Mouse (Mus musculus) liver (tissue): ENCODE data around the gene Capzb.

Experiments
- DNase-seq: peaks from one replicate; pipeline ENCODE4 v3.0.0-alpha.2; 2020; ENCODE audit warnings: mixed read lengths

Capzb gene

GRCm38 (mm10) chr4:139270168-139270567 is 77.5 kb downstream of the Capzb start:
- no peak for DNase-seq

- DNase-seq: no peak
Measured at GRCm38 (mm10) chr4:139271562-139271961, 78.9 kb downstream of the Capzb start.

- no peak for DNase-seq
Measured at GRCm38 (mm10) chr4:139272951-139273680, 80.4 kb downstream of the Capzb start.

GRCm38 (mm10) chr4:139274573-139274972 is 81.9 kb downstream of the Capzb start:
- DNase-seq: no peak

- DNase-seq: no peak
Measured at GRCm38 (mm10) chr4:139276411-139276810, 83.7 kb downstream of the Capzb start.

- no peak for DNase-seq
Measured at GRCm38 (mm10) chr4:139280530-139280929, 87.8 kb downstream of the Capzb start.

GRCm38 (mm10) chr4:139281791-139282345 is 89.2 kb downstream of the Capzb start:
- DNase-seq: no peak

- no peak for DNase-seq
Measured at GRCm38 (mm10) chr4:139282955-139283417, 90.3 kb downstream of the Capzb start.

GRCm38 (mm10) chr4:139284877-139285276 is 92.2 kb downstream of the Capzb start:
- DNase-seq: no peak

- no peak for DNase-seq
Measured at GRCm38 (mm10) chr4:139286234-139286633, 93.5 kb downstream of the Capzb start.

GRCm38 (mm10) chr4:139287122-139287863 is 94.6 kb downstream of the Capzb start:
- peak; percentile 79 for DNase-seq

GRCm38 (mm10) chr4:139289017-139289416 is 96.3 kb downstream of the Capzb start:
- DNase-seq: peak; percentile 52

- no peak for DNase-seq
Measured at GRCm38 (mm10) chr4:139291099-139291498, 98.4 kb downstream of the Capzb start.

GRCm38 (mm10) chr4:139292038-139292437 is 99.3 kb downstream of the Capzb start:
- no peak for DNase-seq

GRCm38 (mm10) chr4:139297566-139297965 is 104.9 kb downstream of the Capzb start:
- DNase-seq: no peak

- DNase-seq: no peak
Measured at GRCm38 (mm10) chr4:139298671-139299366, 106.1 kb downstream of the Capzb start.

- DNase-seq: no peak
Measured at GRCm38 (mm10) chr4:139301780-139302179, 109.1 kb downstream of the Capzb start.

- DNase-seq: no peak
Measured at GRCm38 (mm10) chr4:139302241-139302640, 109.5 kb downstream of the Capzb start.

- DNase-seq: no peak
Measured at GRCm38 (mm10) chr4:139305521-139305920, 112.8 kb downstream of the Capzb start.

- peak; percentile 19 for DNase-seq
Measured at GRCm38 (mm10) chr4:139307916-139308315, 115.2 kb downstream of the Capzb start.

- DNase-seq: no peak
Measured at GRCm38 (mm10) chr4:139309651-139310050, 117.0 kb downstream of the Capzb start.

GRCm38 (mm10) chr4:139310171-139310898 is 117.6 kb downstream of the Capzb start, which contains the start of the genes Pqlc2 and Akr7a5:
Pqlc2 (minus strand) TSS chr4:139310708.
Akr7a5 (plus strand) TSS chr4:139310744.
- DNase-seq: peak; percentile 99
